Mouse (Mus musculus): ENCODE measurements around the gene Tgfbr2. TPM values are rescaled to one million over a fixed set of nuclear protein-coding genes. Genes with fewer than 3 reads are reported as not detected.

The Tgfbr2 gene
- 48.8 and 49.6 TPM in 2 replicates for polyA plus RNA-seq (2015; fragmentation: Nextera tagmentation; extraction: Ambion mirVana)

GRCm38 (mm10) chr9:116174481-116175461 is at the start of gene Tgfbr2:
TSS of gene Tgfbr2 (minus strand) at chr9:116175360.
- WGBS = under 1% methylated on average over 90 of the region's 90 CpGs
- peaks cover 43% of the 10 kb centered on the region for H3K4me1 ChIP-seq
- H3K9ac ChIP-seq = peak within 1 kb of the TSS; percentile 95
- no peaks in the 10 kb centered on the region for H3K9me3 ChIP-seq (replicated peaks)
- peak; percentile 87 for ATAC-seq (ENCODE audit: insufficient number of reproducible peaks, low FRiP score, low TSS enrichment, low read depth)
- H3K27me3 ChIP-seq = no peaks in the 10 kb centered on the region
- H3K4me2 ChIP-seq (replicated peaks) = peak within 1 kb of the TSS; percentile 77
- H3K27ac ChIP-seq (replicated peaks) = peak within 1 kb of the TSS; percentile 97
- peak within 1 kb of the TSS; percentile 83 for H3K4me3 ChIP-seq (replicated peaks)
- H3K36me3 ChIP-seq = no peaks in the 10 kb centered on the region

GRCm38 (mm10) chr9:116223368-116223767 is 48.2 kb upstream of the Tgfbr2 start:
- WGBS = 55% methylated on average over 6 of the region's 6 CpGs
- ATAC-seq (ENCODE audit: insufficient number of reproducible peaks, low FRiP score, low TSS enrichment, low read depth) = no peak
- no peak overlapping the region for H3K9ac ChIP-seq
- no peak overlapping the region for H3K4me2 ChIP-seq (replicated peaks)
- H3K27me3 ChIP-seq = no peaks in the 10 kb centered on the region
- H3K27ac ChIP-seq (replicated peaks) = no peak overlapping the region; the same call in 1 of the 2 replicates
- no peaks in the 10 kb centered on the region for H3K36me3 ChIP-seq
- no peaks in the 10 kb centered on the region for H3K9me3 ChIP-seq (replicated peaks)
- H3K4me3 ChIP-seq (replicated peaks) = no peak overlapping the region
- peaks cover 20% of the 10 kb centered on the region for H3K4me1 ChIP-seq

- peaks cover 23% of the 10 kb centered on the region for H3K4me1 ChIP-seq
- H3K27me3 ChIP-seq = no peaks in the 10 kb centered on the region
- no peaks in the 10 kb centered on the region for H3K9me3 ChIP-seq (replicated peaks)
- no peak overlapping the region for H3K9ac ChIP-seq
- 85% methylated on average over 5 of the region's 5 CpGs for WGBS
- no peak overlapping the region for H3K4me2 ChIP-seq (replicated peaks)
- H3K4me3 ChIP-seq (replicated peaks) = no peak overlapping the region
- H3K27ac ChIP-seq (replicated peaks) = no peak overlapping the region
- ATAC-seq (ENCODE audit: insufficient number of reproducible peaks, low FRiP score, low TSS enrichment, low read depth) = no peak
- H3K36me3 ChIP-seq = no peaks in the 10 kb centered on the region
Measured at GRCm38 (mm10) chr9:116222643-116223042, 47.5 kb upstream of the Tgfbr2 start.

GRCm38 (mm10) chr9:116222000-116222399 is 46.8 kb upstream of the Tgfbr2 start:
- Histone ChIP-seq H3K27me3 (no peaks in the 10 kb centered on the region), H3K9ac (no peak overlapping the region), H3K4me1 (peaks cover 23% of the 10 kb centered on the region), H3K36me3 (no peaks in the 10 kb centered on the region), H3K9me3 (replicated peaks) (no peaks in the 10 kb centered on the region), H3K4me2 (replicated peaks) (no peak overlapping the region), H3K27ac (replicated peaks) (no peak overlapping the region), H3K4me3 (replicated peaks) (no peak overlapping the region)
- WGBS = 67% methylated on average over 11 of the region's 11 CpGs
- ATAC-seq (ENCODE audit: insufficient number of reproducible peaks, low FRiP score, low TSS enrichment, low read depth) = no peak

GRCm38 (mm10) chr9:116221565-116221964 is 46.4 kb upstream of the Tgfbr2 start:
- Histone ChIP-seq H3K4me1 (peaks cover 23% of the 10 kb centered on the region), H3K9ac (no peak overlapping the region), H3K4me3 (replicated peaks) (no peak overlapping the region), H3K4me2 (replicated peaks) (no peak overlapping the region), H3K27me3 (no peaks in the 10 kb centered on the region), H3K9me3 (replicated peaks) (no peaks in the 10 kb centered on the region), H3K36me3 (no peaks in the 10 kb centered on the region), H3K27ac (replicated peaks) (no peak overlapping the region)
- WGBS = 93% methylated on average over 6 of the region's 6 CpGs
- no peak for ATAC-seq (ENCODE audit: insufficient number of reproducible peaks, low FRiP score, low TSS enrichment, low read depth)

- 93% methylated on average over 6 of the region's 6 CpGs for WGBS
- Histone ChIP-seq H3K4me2 (replicated peaks) (no peak overlapping the region), H3K36me3 (no peaks in the 10 kb centered on the region), H3K9ac (no peak overlapping the region), H3K4me1 (peaks cover 23% of the 10 kb centered on the region), H3K9me3 (replicated peaks) (no peaks in the 10 kb centered on the region), H3K27me3 (no peaks in the 10 kb centered on the region), H3K4me3 (replicated peaks) (no peak overlapping the region), H3K27ac (replicated peaks) (no peak overlapping the region)
- no peak for ATAC-seq (ENCODE audit: insufficient number of reproducible peaks, low FRiP score, low TSS enrichment, low read depth)
Measured at GRCm38 (mm10) chr9:116220616-116221015, 45.5 kb upstream of the Tgfbr2 start.

- Histone ChIP-seq H3K4me1 (peaks cover 23% of the 10 kb centered on the region), H3K4me2 (replicated peaks) (no peak overlapping the region), H3K4me3 (replicated peaks) (no peak overlapping the region), H3K27me3 (no peaks in the 10 kb centered on the region), H3K9me3 (replicated peaks) (no peaks in the 10 kb centered on the region), H3K27ac (replicated peaks) (peak overlapping the region; percentile 88), H3K36me3 (no peaks in the 10 kb centered on the region), H3K9ac (no peak overlapping the region)
- WGBS = 62% methylated on average over 4 of the region's 4 CpGs
- no peak for ATAC-seq (ENCODE audit: insufficient number of reproducible peaks, low FRiP score, low TSS enrichment, low read depth)
Measured at GRCm38 (mm10) chr9:116220159-116220515, 45.0 kb upstream of the Tgfbr2 start.

GRCm38 (mm10) chr9:116219234-116220158 is 44.3 kb upstream of the Tgfbr2 start:
- 0 out of 2 replicates have a peak, but pooled peaks have one; percentile 30 for ATAC-seq (ENCODE audit: insufficient number of reproducible peaks, low FRiP score, low TSS enrichment, low read depth)
- Histone ChIP-seq H3K27ac (replicated peaks) (peak overlapping the region; percentile 88), H3K27me3 (no peaks in the 10 kb centered on the region), H3K4me2 (replicated peaks) (no peak overlapping the region), H3K9me3 (replicated peaks) (no peaks in the 10 kb centered on the region), H3K4me3 (replicated peaks) (no peak overlapping the region), H3K9ac (no peak overlapping the region), H3K36me3 (no peaks in the 10 kb centered on the region), H3K4me1 (peaks cover 23% of the 10 kb centered on the region)
- 24% methylated on average over 9 of the region's 9 CpGs for WGBS

GRCm38 (mm10) chr9:116218780-116219179 is 43.6 kb upstream of the Tgfbr2 start:
- ATAC-seq (ENCODE audit: insufficient number of reproducible peaks, low FRiP score, low TSS enrichment, low read depth) = peak; percentile 87
- peak overlapping the region; percentile 88 for H3K27ac ChIP-seq (replicated peaks)
- H3K36me3 ChIP-seq = no peaks in the 10 kb centered on the region
- peaks cover 23% of the 10 kb centered on the region for H3K4me1 ChIP-seq
- no peak overlapping the region for H3K9ac ChIP-seq
- H3K9me3 ChIP-seq (replicated peaks) = no peaks in the 10 kb centered on the region
- H3K4me3 ChIP-seq (replicated peaks) = no peak overlapping the region
- no peaks in the 10 kb centered on the region for H3K27me3 ChIP-seq
- no peak overlapping the region for H3K4me2 ChIP-seq (replicated peaks)
- WGBS = 10% methylated on average over 4 of the region's 4 CpGs

GRCm38 (mm10) chr9:116217099-116217498 is 41.9 kb upstream of the Tgfbr2 start:
- Histone ChIP-seq H3K36me3 (no peaks in the 10 kb centered on the region), H3K4me2 (replicated peaks) (no peak overlapping the region), H3K9me3 (replicated peaks) (no peaks in the 10 kb centered on the region), H3K27ac (replicated peaks) (no peak overlapping the region), H3K27me3 (no peaks in the 10 kb centered on the region), H3K9ac (no peak overlapping the region), H3K4me3 (replicated peaks) (no peak overlapping the region), H3K4me1 (peaks cover 34% of the 10 kb centered on the region)
- ATAC-seq (ENCODE audit: insufficient number of reproducible peaks, low FRiP score, low TSS enrichment, low read depth) = no peak
- 83% methylated on average over 7 of the region's 7 CpGs for WGBS

GRCm38 (mm10) chr9:116216677-116217076 is 41.5 kb upstream of the Tgfbr2 start:
- Histone ChIP-seq H3K4me2 (replicated peaks) (no peak overlapping the region), H3K4me1 (peaks cover 34% of the 10 kb centered on the region), H3K27ac (replicated peaks) (no peak overlapping the region), H3K4me3 (replicated peaks) (no peak overlapping the region), H3K9ac (no peak overlapping the region), H3K36me3 (no peaks in the 10 kb centered on the region), H3K9me3 (replicated peaks) (no peaks in the 10 kb centered on the region), H3K27me3 (no peaks in the 10 kb centered on the region)
- WGBS = 79% methylated on average over 10 of the region's 10 CpGs
- no peak for ATAC-seq (ENCODE audit: insufficient number of reproducible peaks, low FRiP score, low TSS enrichment, low read depth)

Data from embryonic facial prominence, embryonic 15.5 days (tissue).